Mouse (Mus musculus): ENCODE results near the gene Rnaset2a.

DNA sequence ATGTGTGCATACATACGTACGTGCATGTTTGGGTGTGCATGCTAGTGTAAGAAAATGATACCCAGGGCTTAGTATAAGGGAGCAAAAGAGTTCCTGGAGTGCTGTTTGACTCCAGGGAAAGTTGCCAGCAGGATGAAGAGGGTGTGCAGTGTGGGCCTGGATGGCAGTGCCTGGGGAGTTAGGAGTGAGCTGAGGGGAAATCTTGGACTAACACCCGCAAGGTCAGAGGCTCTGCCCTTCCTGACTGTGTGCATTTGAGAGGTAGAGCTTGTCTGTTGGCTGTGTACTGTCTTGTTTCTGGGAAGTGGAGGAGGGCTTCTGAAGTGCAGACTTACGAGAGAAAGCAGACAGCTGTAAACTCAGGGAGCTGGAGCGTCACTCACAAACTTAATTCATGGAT is 35.9 kb upstream of the Rnaset2a start:
- no peak for TF ChIP-seq CTCF (IDR thresholded peaks at IDR 0.05; ENCODE audit: borderline replicate concordance, insufficient read depth, low read length)
- TF ChIP-seq POLR2A (IDR thresholded peaks at IDR 0.05; ENCODE audit: low read depth, low read length) = no peak

All from embryonic fibroblast, embryonic 13.5 days (primary cell).